In the genomic region with DNA sequence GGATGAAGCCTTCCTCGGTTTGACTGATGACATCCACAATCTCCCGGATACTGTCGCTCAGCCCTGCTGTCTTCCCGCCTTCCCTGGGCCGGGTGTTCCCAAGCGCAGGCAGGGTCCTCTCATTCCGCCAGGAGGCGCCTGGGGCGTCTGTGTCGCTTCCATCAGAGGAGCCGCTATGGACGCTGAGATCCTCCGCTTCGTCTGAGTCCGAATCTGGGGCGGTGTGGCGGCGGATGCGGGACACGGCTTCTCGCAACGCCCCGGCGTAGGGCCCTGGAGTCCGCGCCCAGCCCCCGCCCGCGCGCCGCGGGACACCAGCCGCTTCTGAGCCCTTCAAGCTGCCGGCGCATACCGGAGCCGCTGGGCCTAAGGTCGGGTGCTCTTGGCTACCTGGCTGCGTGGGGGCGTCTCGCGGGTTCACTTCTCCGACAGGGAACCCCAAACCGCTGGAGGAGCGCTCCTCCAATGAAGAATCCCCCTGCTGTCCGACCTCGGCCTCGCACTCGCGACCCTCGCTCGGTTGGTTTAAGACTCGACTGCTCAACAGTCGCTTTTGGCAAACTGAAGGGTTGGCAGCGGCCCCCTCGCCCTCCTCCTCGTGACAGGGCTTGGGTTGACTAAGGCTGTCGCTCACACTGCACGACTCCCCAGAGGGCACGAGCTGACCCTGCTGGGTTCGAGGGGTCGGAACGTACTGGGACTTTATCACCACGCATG, we compare ENCODE assay signal across 8 mouse cellular contexts. TPM values are rescaled to one million over a fixed set of nuclear protein-coding genes. Genes with fewer than 3 reads are reported as not detected.
A peak's percentile ranks its signal among the peaks of the same experiment; 100 is the strongest.
DNase-seq lines count a peak whose midpoint lies in the region; ATAC-seq and TF ChIP-seq lines count a peak whose summit lies in the region.

No protein-coding gene starts in this region.

- no peak for ATAC-seq in heart, embryonic 14.5 days (ENCODE audit: insufficient number of reproducible peaks, insufficient read depth, low FRiP score, low read depth)
- ATAC-seq in liver, embryonic 14.5 days (ENCODE audit: insufficient read depth) = no peak

- H3K4me1 ChIP-seq in embryonic fibroblast, embryonic 13.5 days (ENCODE audit: control insufficient read depth, insufficient read depth, low read length) = peaks cover 9% of the 10 kb centered on the region
- H3K4me1 ChIP-seq in heart, embryonic 14.5 days (ENCODE audit: control insufficient read depth in 2 of 2, insufficient read depth in 2 of 2, low read length in 2 of 2) = peaks cover 34 to 58% of the 10 kb centered on the region in 2 experiments
- H3K4me1 ChIP-seq in liver, embryonic 14.5 days (replicated peaks; ENCODE audit: control insufficient read depth in 2 of 2, insufficient read depth in 2 of 2, low read length in 1 of 2) = no peaks in the 10 kb centered on the region; a peak in 1 of 4 replicates

- H3K9me3 ChIP-seq in heart, embryonic 14.5 days (ENCODE audit: control insufficient read depth, low read length) = no peaks in the 10 kb centered on the region
- H3K9me3 ChIP-seq in liver, embryonic 14.5 days (ENCODE audit: control insufficient read depth, low read length) = no peaks in the 10 kb centered on the region

- peak; percentile 80 to 84 for DNase-seq in left cerebral cortex, adult 18-20 months (ENCODE audit: low spot score in 2 of 2)
- no peak for DNase-seq in left cerebral cortex, adult 11 months (ENCODE audit: low spot score)
- DNase-seq in kidney, postnatal 10 days = peak; percentile 88
- no peak for DNase-seq in liver, embryonic 14.5 days (ENCODE audit: low read depth in 3 of 3, low spot score in 3 of 3)
- peak; percentile 83 for DNase-seq in neural tube, embryonic 10.5 days (ENCODE audit: extremely low spot score, low spot score)
- DNase-seq in testis, postnatal 14 days (ENCODE audit: low spot score) = peak; percentile 60

- H3K9ac ChIP-seq in heart, embryonic 14.5 days (ENCODE audit: low read length) = peak overlapping the region; percentile 69
- no peak overlapping the region for H3K9ac ChIP-seq in liver, embryonic 14.5 days (replicated peaks)

- H3K36me3 ChIP-seq in heart, embryonic 14.5 days (ENCODE audit: control insufficient read depth, insufficient read depth, low read length) = no peaks in the 10 kb centered on the region; the same call in 1 of the 2 replicates
- H3K36me3 ChIP-seq in liver, embryonic 14.5 days (replicated peaks; ENCODE audit: control insufficient read depth, insufficient read depth, low read depth) = no peaks in the 10 kb centered on the region

- TF ChIP-seq CTCF in embryonic fibroblast, embryonic 13.5 days (IDR thresholded peaks at IDR 0.05; ENCODE audit: borderline replicate concordance, insufficient read depth, low read length) = peak; percentile 37; the same call in 1 of the 2 replicates
- TF ChIP-seq CTCF in liver, embryonic 14.5 days (IDR thresholded peaks at IDR 0.05; ENCODE audit: low read depth) = peak; percentile 74

- no peak for TF ChIP-seq EP300 in liver, embryonic 14.5 days (IDR thresholded peaks at IDR 0.05; ENCODE audit: low read depth)

- peak overlapping the region; percentile 95 for H3K4me2 ChIP-seq in heart, embryonic 14.5 days (ENCODE audit: low read length)
- peak overlapping the region; percentile 56 for H3K4me2 ChIP-seq in liver, embryonic 14.5 days (ENCODE audit: low read depth)

- peaks cover 89% of the 10 kb centered on the region for H3K27me3 ChIP-seq in heart, embryonic 14.5 days (ENCODE audit: control insufficient read depth, insufficient read depth, low read length)
- peaks cover 95% of the 10 kb centered on the region for H3K27me3 ChIP-seq in liver, embryonic 14.5 days (ENCODE audit: control insufficient read depth, insufficient read depth, low read length)

- no peak for TF ChIP-seq POLR2A in embryonic fibroblast, embryonic 13.5 days (IDR thresholded peaks at IDR 0.05; ENCODE audit: low read depth, low read length)

- H3K4me3 ChIP-seq in embryonic fibroblast, embryonic 13.5 days (ENCODE audit: insufficient read depth, low read length) = 0 out of 2 replicates have a peak overlapping the region, but pooled peaks have one; percentile 4
- peak overlapping the region; percentile 37 to 55 for H3K4me3 ChIP-seq in heart, embryonic 14.5 days (ENCODE audit: control insufficient read depth in 1 of 2, insufficient read depth in 1 of 2, low read depth in 1 of 2, low read length in 2 of 2)
- H3K4me3 ChIP-seq in liver, embryonic 14.5 days (ENCODE audit: insufficient read depth in 1 of 2, low read depth in 2 of 2, low read length in 2 of 2) = peak overlapping the region in 1 of 2 experiments; percentile 34; a peak in 2 of 4 replicates

- under 1% methylated on average over 64 of the region's 64 CpGs for WGBS in heart, embryonic 14.5 days
- WGBS in liver, embryonic 14.5 days (ENCODE audit: insufficient replicate concordance) = under 1% methylated on average over 64 of the region's 64 CpGs

- no peak overlapping the region for H3K27ac ChIP-seq in embryonic fibroblast, embryonic 13.5 days (ENCODE audit: insufficient read depth, low read length)
- no peak overlapping the region for H3K27ac ChIP-seq in heart, embryonic 14.5 days (replicated peaks in 1 of 2; ENCODE audit: control insufficient read depth in 1 of 2, insufficient read depth in 1 of 2, low read depth in 2 of 2, low read length in 2 of 2)
- no peak overlapping the region for H3K27ac ChIP-seq in liver, embryonic 14.5 days

RNA-seq across cellular contexts. Expression of a gene that starts 3.8 kb away (rescaled TPM):
- 100 to 1,000 TPM; 778 to 797 TPM for total RNA-seq in left cerebral cortex, adult 18-20 months (2021)
- not detected in 2 replicates for polyA plus RNA-seq in embryonic fibroblast, embryonic 13.5 days (2011; ENCODE audit: insufficient read length, low read depth, missing spikeins)
- 0.22 and 0.51 TPM in 2 replicates for polyA plus RNA-seq in heart, embryonic 14.5 days (2014; fragmentation: Nextera tagmentation; extraction: Ambion mirVana)
- 0.03 and 0.04 TPM in 2 replicates for polyA plus RNA-seq in liver, embryonic 14.5 days (2012; rRNA removed)
- not detected in 2 replicates for polyA plus RNA-seq in liver, embryonic 14.5 days (2014; fragmentation: Nextera tagmentation; extraction: Ambion mirVana)

RNA-seq across cellular contexts. Expression of a gene that starts 15.8 kb away (rescaled TPM):
- total RNA-seq in left cerebral cortex, adult 18-20 months (2021) = not detected
- polyA plus RNA-seq in embryonic fibroblast, embryonic 13.5 days (2011; ENCODE audit: insufficient read length, low read depth, missing spikeins) = not detected in 2 replicates
- polyA plus RNA-seq in heart, embryonic 14.5 days (2014; fragmentation: Nextera tagmentation; extraction: Ambion mirVana) = not detected in 2 replicates
- not detected in 2 replicates for polyA plus RNA-seq in liver, embryonic 14.5 days (2012; rRNA removed)
- not detected in 2 replicates for polyA plus RNA-seq in liver, embryonic 14.5 days (2014; fragmentation: Nextera tagmentation; extraction: Ambion mirVana)

RNA-seq across cellular contexts. Expression of a gene that starts 25.8 kb away (rescaled TPM):
- 10 to 100 TPM; 54.6 to 56.2 TPM for total RNA-seq in left cerebral cortex, adult 18-20 months (2021)
- 94.2 and 101 TPM in 2 replicates for polyA plus RNA-seq in embryonic fibroblast, embryonic 13.5 days (2011; ENCODE audit: insufficient read length, low read depth, missing spikeins)
- polyA plus RNA-seq in heart, embryonic 14.5 days (2014; fragmentation: Nextera tagmentation; extraction: Ambion mirVana) = 82.0 and 85.5 TPM in 2 replicates
- polyA plus RNA-seq in liver, embryonic 14.5 days (2012; rRNA removed) = 77.4 and 83.3 TPM in 2 replicates
- 78.3 and 85.3 TPM in 2 replicates for polyA plus RNA-seq in liver, embryonic 14.5 days (2014; fragmentation: Nextera tagmentation; extraction: Ambion mirVana)

RNA-seq across cellular contexts. Expression of a gene that starts 27.5 kb away (rescaled TPM):
- total RNA-seq in left cerebral cortex, adult 18-20 months (2021) = 1 to 10 TPM in 1 of 2 experiments, under 1 TPM in 1; 0.63 to 1.1 TPM
- 1.9 and 5.8 TPM in 2 replicates for polyA plus RNA-seq in embryonic fibroblast, embryonic 13.5 days (2011; ENCODE audit: insufficient read length, low read depth, missing spikeins)
- not detected in 2 replicates for polyA plus RNA-seq in heart, embryonic 14.5 days (2014; fragmentation: Nextera tagmentation; extraction: Ambion mirVana)
- 0.03 TPM in 2 replicates for polyA plus RNA-seq in liver, embryonic 14.5 days (2012; rRNA removed)
- polyA plus RNA-seq in liver, embryonic 14.5 days (2014; fragmentation: Nextera tagmentation; extraction: Ambion mirVana) = not detected in 2 replicates

RNA-seq across cellular contexts. Expression of a gene that starts 42.5 kb away (rescaled TPM):
- 100 to 1,000 TPM; 724 to 773 TPM for total RNA-seq in left cerebral cortex, adult 18-20 months (2021)
- polyA plus RNA-seq in embryonic fibroblast, embryonic 13.5 days (2011; ENCODE audit: insufficient read length, low read depth, missing spikeins) = 91.3 and 112 TPM in 2 replicates
- 26.7 and 31.9 TPM in 2 replicates for polyA plus RNA-seq in heart, embryonic 14.5 days (2014; fragmentation: Nextera tagmentation; extraction: Ambion mirVana)
- polyA plus RNA-seq in liver, embryonic 14.5 days (2012; rRNA removed) = 16.4 and 18.1 TPM in 2 replicates
- polyA plus RNA-seq in liver, embryonic 14.5 days (2014; fragmentation: Nextera tagmentation; extraction: Ambion mirVana) = 6.6 and 7.9 TPM in 2 replicates

Comparison
In these comparisons a context has a peak if more than half of its experiments do, and no peak if none do; other contexts are left out.
1. DNase-seq: peak in left cerebral cortex, adult 18-20 months (2 of 2), kidney, postnatal 10 days (single experiment), neural tube, embryonic 10.5 days (single experiment) and testis, postnatal 14 days (single experiment); none in left cerebral cortex, adult 11 months (single experiment) and liver, embryonic 14.5 days (0 of 3).